In the genomic region with DNA sequence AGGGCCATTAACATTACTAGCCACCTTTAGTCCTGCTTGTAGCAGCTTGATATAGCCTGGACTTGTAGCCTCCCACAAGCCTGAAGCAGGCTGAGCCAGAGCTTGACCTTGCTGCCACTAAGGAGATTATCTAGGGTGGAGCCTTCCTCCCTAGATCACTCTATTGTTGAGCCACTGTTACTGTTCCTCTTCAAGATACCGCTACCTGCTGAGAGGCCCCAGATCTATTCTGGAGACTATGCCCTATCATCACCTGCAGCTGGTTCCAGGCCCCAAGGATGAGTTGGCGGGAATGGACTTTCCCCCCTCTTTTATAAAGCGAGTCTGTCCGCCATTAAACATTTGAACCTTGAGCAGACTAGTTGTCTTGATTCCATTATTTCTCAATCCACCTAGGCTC, we compare ENCODE assay signal across 8 mouse cellular contexts.
"Had no signal": no experiment of that assay in that cellular context is flagged by ENCODE, and none has a peak within 500 bp of the region (broad histone marks: within the 10 kb centered on the region; RNA-seq: fewer than 3 reads in every experiment).

No protein-coding gene starts in this region.

- DNase-seq: liver, postnatal 0 days; lung, adult 2 months; lung, postnatal 14 days; lung, postnatal 36 days; right cerebral cortex, postnatal 14 days; thymus, adult 2 months; thymus, postnatal 25 days; thymus, postnatal 4 days had no signal
